Comparison of ENCODE assay signal across 8 mouse cellular contexts in genomic region chr8:84901752-84902151, GRCm38 (mm10). TPM values are rescaled to one million over a fixed set of nuclear protein-coding genes. Genes with fewer than 3 reads are reported as not detected.
A peak's percentile ranks its signal among the peaks of the same experiment; 100 is the strongest.
DNase-seq lines count a peak whose midpoint lies in the region; ATAC-seq and TF ChIP-seq lines count a peak whose summit lies in the region.

TSS of gene Klf1 (plus strand) at chr8:84901928.

- DNase-seq in kidney, adult 8-10 months, result no peak
- no peak for DNase-seq in embryonic facial prominence, embryonic 10.5 days (ENCODE audit: low spot score)
- no peak for DNase-seq in adrenal gland, adult 2 months

- H3K27me3 ChIP-seq in kidney, embryonic 16.5 days (ENCODE audit: insufficient read depth, low read length), result no peaks in the 10 kb centered on the region
- H3K27me3 ChIP-seq in embryonic facial prominence, embryonic 10.5 days (replicated peaks; ENCODE audit: low read depth, poor library complexity, severe bottlenecking), result peaks cover 49% of the 10 kb centered on the region
- H3K27me3 ChIP-seq in intestine, postnatal 0 days (replicated peaks; ENCODE audit: control insufficient read depth, insufficient read depth, low read length), result no peaks in the 10 kb centered on the region
- H3K27me3 ChIP-seq in neural tube, embryonic 14.5 days (ENCODE audit: control insufficient read depth, insufficient read depth, low read length), result no peaks in the 10 kb centered on the region

- no peak for TF ChIP-seq CTCF in intestine, postnatal 0 days (IDR thresholded peaks at IDR 0.05; ENCODE audit: low read depth)

- H3K9me3 ChIP-seq in kidney, embryonic 16.5 days (ENCODE audit: low read length), result no peaks in the 10 kb centered on the region
- H3K9me3 ChIP-seq in embryonic facial prominence, embryonic 10.5 days, result no peaks in the 10 kb centered on the region
- H3K9me3 ChIP-seq in intestine, postnatal 0 days (ENCODE audit: control insufficient read depth), result no peaks in the 10 kb centered on the region
- no peaks in the 10 kb centered on the region for H3K9me3 ChIP-seq in neural tube, embryonic 14.5 days (ENCODE audit: control insufficient read depth, low read length)

- H3K36me3 ChIP-seq in kidney, embryonic 16.5 days (ENCODE audit: insufficient read depth, low read length), result no peaks in the 10 kb centered on the region
- H3K36me3 ChIP-seq in embryonic facial prominence, embryonic 10.5 days (replicated peaks), result no peaks in the 10 kb centered on the region
- no peaks in the 10 kb centered on the region for H3K36me3 ChIP-seq in intestine, postnatal 0 days (ENCODE audit: control insufficient read depth, insufficient read depth)
- H3K36me3 ChIP-seq in neural tube, embryonic 14.5 days (ENCODE audit: control insufficient read depth, insufficient read depth, low read length), result no peaks in the 10 kb centered on the region

- peak within 1 kb of the TSS; percentile 69 for H3K4me3 ChIP-seq in kidney, embryonic 16.5 days (ENCODE audit: low read length)
- peak within 1 kb of the TSS; percentile 80 for H3K4me3 ChIP-seq in embryonic facial prominence, embryonic 10.5 days
- H3K4me3 ChIP-seq in intestine, postnatal 0 days (ENCODE audit: low read depth, low read length), result peak within 1 kb of the TSS; percentile 65
- peak within 1 kb of the TSS; percentile 38 for H3K4me3 ChIP-seq in neural tube, embryonic 14.5 days (ENCODE audit: low read depth, low read length)

- 82% methylated on average over 3 of the region's 3 CpGs for WGBS in kidney, embryonic 16.5 days
- WGBS in embryonic facial prominence, embryonic 10.5 days, result 78% methylated on average over 3 of the region's 3 CpGs
- 61% methylated on average over 3 of the region's 3 CpGs for WGBS in intestine, postnatal 0 days
- 76% methylated on average over 3 of the region's 3 CpGs for WGBS in neural tube, embryonic 14.5 days

- H3K9ac ChIP-seq in kidney, embryonic 16.5 days (replicated peaks; ENCODE audit: low read length), result peak within 1 kb of the TSS; percentile 71
- H3K9ac ChIP-seq in intestine, postnatal 0 days (ENCODE audit: low read depth, low read length), result peak within 1 kb of the TSS; percentile 71
- H3K9ac ChIP-seq in neural tube, embryonic 14.5 days (replicated peaks; ENCODE audit: low read depth, low read length), result peak within 1 kb of the TSS; percentile 51; the same call in 1 of the 2 replicates

- peaks cover 8% of the 10 kb centered on the region for H3K4me1 ChIP-seq in kidney, embryonic 16.5 days (ENCODE audit: insufficient read depth, low read length)
- H3K4me1 ChIP-seq in embryonic facial prominence, embryonic 10.5 days, result peaks cover 19% of the 10 kb centered on the region
- H3K4me1 ChIP-seq in intestine, postnatal 0 days (replicated peaks; ENCODE audit: control insufficient read depth, insufficient read depth, low read length), result no peaks in the 10 kb centered on the region
- peaks cover 6% of the 10 kb centered on the region; the same call in 1 of the 2 replicates for H3K4me1 ChIP-seq in neural tube, embryonic 14.5 days (ENCODE audit: control insufficient read depth, insufficient read depth, low read length)

- no peak for ATAC-seq in kidney, embryonic 16.5 days (ENCODE audit: low FRiP score, low TSS enrichment)
- no peak for ATAC-seq in intestine, postnatal 0 days
- no peak for ATAC-seq in neural tube, embryonic 14.5 days (ENCODE audit: low read depth)
- ATAC-seq in CD4-positive, CD25-positive, alpha-beta regulatory T cell, adult 4 months, result no peak
- no peak for ATAC-seq in activated CD4-positive, CD25-positive, alpha-beta regulatory T cell, adult 4 months

- H3K27ac ChIP-seq in kidney, embryonic 16.5 days (ENCODE audit: low read length), result no peak within 1 kb of the TSS
- peak within 1 kb of the TSS; percentile 87 for H3K27ac ChIP-seq in embryonic facial prominence, embryonic 10.5 days (replicated peaks)
- H3K27ac ChIP-seq in intestine, postnatal 0 days (ENCODE audit: low read depth, low read length), result peak within 1 kb of the TSS; percentile 77
- no peak within 1 kb of the TSS for H3K27ac ChIP-seq in neural tube, embryonic 14.5 days (ENCODE audit: low read depth, low read length)

- H3K4me2 ChIP-seq in kidney, embryonic 16.5 days (replicated peaks; ENCODE audit: low read depth, low read length), result peak within 1 kb of the TSS; percentile 81
- H3K4me2 ChIP-seq in intestine, postnatal 0 days (replicated peaks; ENCODE audit: low read depth), result peak within 1 kb of the TSS; percentile 99
- peak within 1 kb of the TSS; percentile 86 for H3K4me2 ChIP-seq in neural tube, embryonic 14.5 days (ENCODE audit: low read depth, low read length)

RNA-seq across cellular contexts. Expression of gene Klf1, which starts in this region (rescaled TPM):
- 2.4 and 2.8 TPM in 2 replicates for polyA plus RNA-seq in kidney, embryonic 16.5 days (2015; fragmentation: Nextera tagmentation; extraction: Ambion mirVana)
- polyA plus RNA-seq in embryonic facial prominence, embryonic 10.5 days (2016; fragmentation: Nextera tagmentation; extraction: Ambion mirVana), result 14.5 and 15.6 TPM in 2 replicates
- 0.56 and 0.63 TPM in 2 replicates for polyA plus RNA-seq in intestine, postnatal 0 days (2015; fragmentation: Nextera tagmentation; extraction: Ambion mirVana)
- polyA plus RNA-seq in neural tube, embryonic 14.5 days (2014; fragmentation: Nextera tagmentation; extraction: Ambion mirVana), result 0.44 and 0.80 TPM in 2 replicates
- under 1 TPM in 1 of 2 experiments, not detected in 1; 0.22 TPM for polyA plus RNA-seq in CD4-positive, CD25-positive, alpha-beta regulatory T cell, adult 4 months (2017; shearing (Covaris generic))
- under 1 TPM; 0.17 to 0.23 TPM for total RNA-seq in adrenal gland, adult 2 months (2021)
- 0.41 and 0.61 TPM in 2 replicates for polyA plus RNA-seq in adrenal gland, adult 2 months (2012; rRNA removed)
- polyA plus RNA-seq in activated CD4-positive, CD25-positive, alpha-beta regulatory T cell, adult 4 months (2017; shearing (Covaris generic)), result 1 to 10 TPM in 1 of 2 experiments, not detected in 1; 1.1 TPM

Comparison
In these comparisons a context has a peak if more than half of its experiments do, and no peak if none do; other contexts are left out.
1. H3K27ac ChIP-seq: peak in embryonic facial prominence, embryonic 10.5 days (single experiment) and intestine, postnatal 0 days (single experiment); none in kidney, embryonic 16.5 days (single experiment) and neural tube, embryonic 14.5 days (single experiment).
2. Peak in every context shown above with its lines, with median percentiles within 50 percentile points of each other: H3K4me2 ChIP-seq, H3K4me3 ChIP-seq and H3K9ac ChIP-seq.